Mouse (Mus musculus) heart, embryonic 10.5 days (tissue): Measurements from ENCODE around the gene Clec10a. TPM values are rescaled to one million over a fixed set of nuclear protein-coding genes. Genes with fewer than 3 reads are reported as not detected.
"Not testable (repeated sequence)": the region's sequence is repeated elsewhere in the genome, so short reads cannot be mapped to it uniquely, and the experiment has no call there.

ENCODE experiments used
- DNase-seq: peaks from one replicate; pipeline ENCODE4 v3.0.0-alpha.2; 2017; ENCODE audit warnings: low spot score
- H3K27ac ChIP-seq: fragments of 300-500 bp; sonication (generic); 2 replicates; pipeline ENCODE4 v1.5.1; 2016; ENCODE audit warnings: mild to moderate bottlenecking
- H3K27me3 ChIP-seq: fragments of 300-500 bp; sonication (generic); 2 replicates; pipeline ENCODE4 v1.6.1; 2016; ENCODE audit warnings: mild to moderate bottlenecking; ENCODE audit not compliant: poor library complexity, insufficient read depth, severe bottlenecking
- H3K36me3 ChIP-seq: fragments of 300-500 bp; sonication (generic); 2 replicates; pipeline ENCODE4 v1.6.1; 2016; ENCODE audit warnings: mild to moderate bottlenecking, moderate library complexity
- H3K4me1 ChIP-seq: fragments of 300-500 bp; sonication (generic); 2 replicates; pipeline ENCODE4 v1.6.1; 2016; ENCODE audit warnings: mild to moderate bottlenecking
- H3K4me3 ChIP-seq: fragments of 300-500 bp; sonication (generic); 2 replicates; pipeline ENCODE4 v1.5.1; 2016; ENCODE audit warnings: mild to moderate bottlenecking, moderate library complexity
- H3K9me3 ChIP-seq: fragments of 300-500 bp; sonication (generic); 2 replicates; pipeline ENCODE4 v1.6.1; 2016; ENCODE audit warnings: mild to moderate bottlenecking, moderate library complexity
- WGBS: fragments of 180-500 bp; shearing (Covaris S2); methylation state at CpG from one replicate; pipeline ENCODE4 v1.1.7; 2016; 5-methylcytosine and 5-hydroxymethylcytosine counted together
- polyA plus RNA-seq: library from polyadenylated mRNA; unstranded; fragments of >200 nt; fragmentation: Nextera tagmentation; extraction: Ambion mirVana; gene quantifications from 2 replicates; pipeline ENCODE4 v1.2.1, GENCODE M21; 2016

Clec10a gene
- polyA plus RNA-seq, 1 experiment from 2014 or later, result 0.31 TPM

- not testable (repeated sequence) for H3K4me3 ChIP-seq, DNase-seq, H3K27me3 ChIP-seq, H3K36me3 ChIP-seq, H3K9me3 ChIP-seq, H3K27ac ChIP-seq, H3K4me1 ChIP-seq
- 86% methylated on average over 7 of the region's 7 CpGs for WGBS
Measured at GRCm38 (mm10) chr11:70169471-70169870, 13.5 kb downstream of the Clec10a start.

- H3K4me1 ChIP-seq, result no peaks in the 10 kb centered on the region
- no peak overlapping the region for H3K4me3 ChIP-seq
- no peaks in the 10 kb centered on the region for H3K36me3 ChIP-seq
- no peak for DNase-seq
- no peaks in the 10 kb centered on the region for H3K27me3 ChIP-seq
- WGBS, result 78% methylated on average over 7 of the region's 7 CpGs
- no peaks in the 10 kb centered on the region for H3K9me3 ChIP-seq
- no peak overlapping the region for H3K27ac ChIP-seq
Measured at GRCm38 (mm10) chr11:70170291-70170690, 14.3 kb downstream of the Clec10a start.

- Histone ChIP-seq H3K4me1 (no peaks in the 10 kb centered on the region), H3K36me3 (no peaks in the 10 kb centered on the region), H3K4me3 (no peak overlapping the region), H3K27me3 (no peaks in the 10 kb centered on the region), H3K9me3 (no peaks in the 10 kb centered on the region), H3K27ac (no peak overlapping the region)
- WGBS, result 79% methylated on average over 7 of the region's 7 CpGs
- no peak for DNase-seq
Measured at GRCm38 (mm10) chr11:70171181-70171580, 15.2 kb downstream of the Clec10a start.

- Histone ChIP-seq H3K4me3 (no peak overlapping the region), H3K4me1 (no peaks in the 10 kb centered on the region), H3K36me3 (no peaks in the 10 kb centered on the region), H3K9me3 (no peaks in the 10 kb centered on the region), H3K27me3 (no peaks in the 10 kb centered on the region), H3K27ac (no peak overlapping the region)
- WGBS, result 49% methylated on average over 3 of the region's 3 CpGs
- DNase-seq, result no peak
Measured at GRCm38 (mm10) chr11:70171847-70172246, 15.8 kb downstream of the Clec10a start.

- DNase-seq, result no peak
Measured at GRCm38 (mm10) chr11:70172298-70172697, 16.3 kb downstream of the Clec10a start.

GRCm38 (mm10) chr11:70174491-70174890 lies 18.5 kb downstream of the Clec10a start:
- Histone ChIP-seq H3K27ac (no peak overlapping the region), H3K4me3 (no peak overlapping the region), H3K27me3 (no peaks in the 10 kb centered on the region; the same call in 1 of the 2 replicates), H3K36me3 (no peaks in the 10 kb centered on the region), H3K4me1 (no peaks in the 10 kb centered on the region), H3K9me3 (no peaks in the 10 kb centered on the region)
- no peak for DNase-seq
- 78% methylated on average over 4 of the region's 4 CpGs for WGBS

More at GRCm38 (mm10) chr11:70172298-70172697, 16.3 kb downstream of the Clec10a start:
- Histone ChIP-seq H3K9me3 (no peaks in the 10 kb centered on the region), H3K27ac (no peak overlapping the region), H3K36me3 (no peaks in the 10 kb centered on the region), H3K4me3 (no peak overlapping the region), H3K4me1 (no peaks in the 10 kb centered on the region), H3K27me3 (no peaks in the 10 kb centered on the region)
- WGBS, result 50% methylated on average over 5 of the region's 5 CpGs

GRCm38 (mm10) chr11:70177647-70178046 lies 21.6 kb downstream of the Clec10a start:
- Histone ChIP-seq H3K4me1 (no peaks in the 10 kb centered on the region), H3K27ac (no peak overlapping the region), H3K4me3 (no peak overlapping the region), H3K36me3 (no peaks in the 10 kb centered on the region), H3K9me3 (no peaks in the 10 kb centered on the region), H3K27me3 (no peaks in the 10 kb centered on the region; the same call in 1 of the 2 replicates)
- no peak for DNase-seq
- WGBS, result 67% methylated on average over 8 of the region's 8 CpGs

- WGBS, result 80% methylated on average over 11 of the region's 11 CpGs
- no peak for DNase-seq
- no peaks in the 10 kb centered on the region for H3K9me3 ChIP-seq
Measured at GRCm38 (mm10) chr11:70178311-70178710, 22.3 kb downstream of the Clec10a start.

GRCm38 (mm10) chr11:70178756-70179155 lies 22.8 kb downstream of the Clec10a start:
- 73% methylated on average over 11 of the region's 11 CpGs for WGBS
- H3K27me3 ChIP-seq, result no peaks in the 10 kb centered on the region; the same call in 1 of the 2 replicates

More at GRCm38 (mm10) chr11:70178311-70178710, 22.3 kb downstream of the Clec10a start:
- H3K4me1 ChIP-seq, result no peaks in the 10 kb centered on the region
- H3K27ac ChIP-seq, result no peak overlapping the region
- H3K4me3 ChIP-seq, result no peak overlapping the region
- no peaks in the 10 kb centered on the region; the same call in 1 of the 2 replicates for H3K27me3 ChIP-seq
- H3K36me3 ChIP-seq, result no peaks in the 10 kb centered on the region

GRCm38 (mm10) chr11:70179401-70179800 lies 23.4 kb downstream of the Clec10a start:
- Histone ChIP-seq H3K27me3 (no peaks in the 10 kb centered on the region; the same call in 1 of the 2 replicates), H3K27ac (no peak overlapping the region), H3K9me3 (no peaks in the 10 kb centered on the region), H3K4me3 (no peak overlapping the region), H3K36me3 (no peaks in the 10 kb centered on the region), H3K4me1 (no peaks in the 10 kb centered on the region)
- WGBS, result 41% methylated on average over 14 of the region's 14 CpGs
- no peak for DNase-seq

More at GRCm38 (mm10) chr11:70178756-70179155, 22.8 kb downstream of the Clec10a start:
- no peaks in the 10 kb centered on the region for H3K9me3 ChIP-seq
- DNase-seq, result no peak
- H3K36me3 ChIP-seq, result no peaks in the 10 kb centered on the region
- H3K27ac ChIP-seq, result no peak overlapping the region
- no peak overlapping the region for H3K4me3 ChIP-seq
- no peaks in the 10 kb centered on the region for H3K4me1 ChIP-seq

- no peak overlapping the region for H3K4me3 ChIP-seq
Measured at GRCm38 (mm10) chr11:70180496-70180895, 24.5 kb downstream of the Clec10a start.

GRCm38 (mm10) chr11:70185120-70185519 lies 29.1 kb downstream of the Clec10a start:
- Histone ChIP-seq H3K9me3 (no peaks in the 10 kb centered on the region), H3K4me3 (no peak overlapping the region), H3K36me3 (no peaks in the 10 kb centered on the region), H3K4me1 (no peaks in the 10 kb centered on the region), H3K27me3 (no peaks in the 10 kb centered on the region), H3K27ac (no peak overlapping the region)
- WGBS, result 76% methylated on average over 7 of the region's 7 CpGs
- DNase-seq, result no peak

More at GRCm38 (mm10) chr11:70180496-70180895, 24.5 kb downstream of the Clec10a start:
- Histone ChIP-seq H3K27me3 (no peaks in the 10 kb centered on the region; the same call in 1 of the 2 replicates), H3K4me1 (no peaks in the 10 kb centered on the region), H3K36me3 (no peaks in the 10 kb centered on the region), H3K9me3 (no peaks in the 10 kb centered on the region), H3K27ac (no peak overlapping the region)
- no peak for DNase-seq
- 86% methylated on average over 4 of the region's 4 CpGs for WGBS

- WGBS, result 88% methylated on average over 28 of the region's 28 CpGs
- no peak overlapping the region for H3K27ac ChIP-seq
- H3K4me3 ChIP-seq, result no peak overlapping the region
- H3K4me1 ChIP-seq, result no peaks in the 10 kb centered on the region
- DNase-seq, result no peak
- no peaks in the 10 kb centered on the region for H3K9me3 ChIP-seq
- H3K36me3 ChIP-seq, result no peaks in the 10 kb centered on the region
- no peaks in the 10 kb centered on the region for H3K27me3 ChIP-seq
Measured at GRCm38 (mm10) chr11:70189319-70190134, 33.5 kb downstream of the Clec10a start.
